Mouse (Mus musculus) liver, adult 2 months (tissue): ENCODE data around the gene Rbbp9.

Experiments used
- CTCF ChIP-seq: fragments of 200-500 bp; IDR thresholded peaks from 2 replicates; pipeline ENCODE4 v1.5.1; 2011; ENCODE audit warnings: low read depth, low read length, control low read depth
- POLR2A ChIP-seq: fragments of 200-500 bp; IDR thresholded peaks from 2 replicates; pipeline ENCODE4 v1.6.1; 2011; ENCODE audit warnings: low read length, control low read depth; ENCODE audit not compliant: insufficient read depth; ENCODE audit errors: extremely low read depth

GRCm38 (mm10) chr2:144525856-144526255, 24.8 kb downstream of the Rbbp9 start:
- TF ChIP-seq POLR2A (no peak), CTCF (no peak)
